Mouse (Mus musculus) hindbrain, embryonic 14.5 days (tissue): ENCODE data around the gene Bahcc1. TPM values are rescaled to one million over a fixed set of nuclear protein-coding genes. Genes with fewer than 3 reads are reported as not detected.

Source experiments
- ATAC-seq: fragments of 200-750 bp; cut with Nextera tagmentation; 2 replicates; pipeline ENCODE4 v1.8.0; 2017; ENCODE audit warnings: moderate number of reproducible peaks, mild to moderate bottlenecking, moderate TSS enrichment, moderate library complexity; ENCODE audit not compliant: low FRiP score
- DNase-seq: peaks from one replicate; pipeline ENCODE4 v3.0.0-alpha.2; 2015; ENCODE audit warnings: low spot score
- H3K27ac ChIP-seq: fragments of 300-500 bp; sonication (generic); 2 replicates; pipeline ENCODE4 v1.5.1; 2014; ENCODE audit warnings: mild to moderate bottlenecking, moderate library complexity
- H3K27me3 ChIP-seq: fragments of 300-500 bp; sonication (generic); 2 replicates; pipeline ENCODE4 v1.6.1; 2014; ENCODE audit warnings: mild to moderate bottlenecking, low read length, mixed read lengths; ENCODE audit not compliant: control insufficient read depth, insufficient read depth
- H3K36me3 ChIP-seq: fragments of 300-500 bp; sonication (generic); replicated peaks from 2 replicates; pipeline ENCODE4 v1.6.1; 2014; ENCODE audit not compliant: control insufficient read depth, insufficient read depth
- H3K4me1 ChIP-seq: fragments of 300-500 bp; sonication (generic); replicated peaks from 2 replicates; pipeline ENCODE4 v1.6.1; 2014; ENCODE audit warnings: antibody characterized with exemption, low read length, mixed read lengths; ENCODE audit not compliant: control insufficient read depth, insufficient read depth
- H3K4me2 ChIP-seq: fragments of 300-500 bp; sonication (generic); replicated peaks from 2 replicates; pipeline ENCODE4 v1.6.1; 2014; ENCODE audit warnings: mild to moderate bottlenecking, moderate library complexity
- H3K4me3 ChIP-seq: fragments of 300-500 bp; sonication (generic); replicated peaks from 2 replicates; pipeline ENCODE4 v1.5.1; 2014; ENCODE audit warnings: mild to moderate bottlenecking, low read length
- H3K9ac ChIP-seq: fragments of 300-500 bp; sonication (generic); 2 replicates; pipeline ENCODE4 v1.6.1; 2014
- H3K9me3 ChIP-seq: fragments of 300-500 bp; sonication (generic); 2 replicates; pipeline ENCODE4 v1.6.1; 2016; ENCODE audit warnings: low read length; ENCODE audit not compliant: control insufficient read depth
- WGBS: fragments of 180-500 bp; shearing (Covaris S2); extraction: QIAGEN DNeasy Blood & Tissue Kit; methylation state at CpG from one replicate; pipeline ENCODE4 v1.1.7; 2014; 5-methylcytosine and 5-hydroxymethylcytosine counted together
- polyA plus RNA-seq: library from polyadenylated mRNA; unstranded; fragments of >200 nt; fragmentation: Nextera tagmentation; extraction: Ambion mirVana; gene quantifications from 2 replicates; pipeline ENCODE4 v1.2.1, GENCODE M21; 2014

Gene Bahcc1
- polyA plus RNA-seq, 1 experiment from 2014 or later, result 16.3 TPM

GRCm38 (mm10) chr11:120264008-120264407 is 31.3 kb downstream of the Bahcc1 start:
- WGBS, result 41% methylated on average over 6 of the region's 6 CpGs
- H3K9ac ChIP-seq, result no peak overlapping the region

GRCm38 (mm10) chr11:120265458-120265857 is 32.7 kb downstream of the Bahcc1 start:
- 66% methylated on average over 5 of the region's 5 CpGs for WGBS
- DNase-seq (no peak), ATAC-seq (no peak)
- Histone ChIP-seq H3K4me3 (no peak overlapping the region), H3K27me3 (no peaks in the 10 kb centered on the region), H3K9me3 (no peaks in the 10 kb centered on the region), H3K9ac (no peak overlapping the region), H3K4me2 (no peak overlapping the region), H3K4me1 (peaks cover 64% of the 10 kb centered on the region), H3K36me3 (peaks cover 25% of the 10 kb centered on the region; the same call in 1 of the 2 replicates), H3K27ac (no peak overlapping the region)

More at GRCm38 (mm10) chr11:120264008-120264407, 31.3 kb downstream of the Bahcc1 start:
- H3K36me3 ChIP-seq, result peaks cover 11% of the 10 kb centered on the region; the same call in 1 of the 2 replicates
- no peaks in the 10 kb centered on the region for H3K27me3 ChIP-seq
- ATAC-seq (no peak), DNase-seq (no peak)
- H3K4me1 ChIP-seq, result peaks cover 72% of the 10 kb centered on the region
- H3K4me3 ChIP-seq, result no peak overlapping the region
- H3K9me3 ChIP-seq, result no peaks in the 10 kb centered on the region
- no peak overlapping the region for H3K4me2 ChIP-seq
- no peak overlapping the region for H3K27ac ChIP-seq

- H3K27ac ChIP-seq, result no peak overlapping the region
- no peak overlapping the region for H3K4me2 ChIP-seq
- DNase-seq, result no peak
- H3K27me3 ChIP-seq, result no peaks in the 10 kb centered on the region
- no peak for ATAC-seq
- no peak overlapping the region for H3K4me3 ChIP-seq
- H3K9ac ChIP-seq, result no peak overlapping the region
- H3K36me3 ChIP-seq, result peaks cover 33% of the 10 kb centered on the region
- H3K9me3 ChIP-seq, result no peaks in the 10 kb centered on the region
- H3K4me1 ChIP-seq, result peaks cover 58% of the 10 kb centered on the region
- 84% methylated on average over 14 of the region's 14 CpGs for WGBS
These were observed 33.6 kb downstream of the Bahcc1 start for GRCm38 (mm10) chr11:120266259-120266758.

- Histone ChIP-seq H3K27ac (no peak overlapping the region; the same call in 1 of the 2 replicates), H3K4me2 (no peak overlapping the region), H3K4me1 (peaks cover 49% of the 10 kb centered on the region), H3K9me3 (no peaks in the 10 kb centered on the region), H3K4me3 (no peak overlapping the region), H3K27me3 (no peaks in the 10 kb centered on the region), H3K36me3 (peaks cover 43% of the 10 kb centered on the region), H3K9ac (no peak overlapping the region)
- no peak for ATAC-seq
- WGBS, result 90% methylated on average over 2 of the region's 2 CpGs
- no peak for DNase-seq
These were observed 34.5 kb downstream of the Bahcc1 start for GRCm38 (mm10) chr11:120267274-120267673.

- Histone ChIP-seq H3K27me3 (no peaks in the 10 kb centered on the region), H3K4me1 (peaks cover 45% of the 10 kb centered on the region), H3K4me3 (no peak overlapping the region), H3K27ac (no peak overlapping the region; the same call in 1 of the 2 replicates), H3K9ac (no peak overlapping the region), H3K4me2 (no peak overlapping the region), H3K36me3 (peaks cover 47% of the 10 kb centered on the region), H3K9me3 (no peaks in the 10 kb centered on the region)
- 38% methylated on average over 3 of the region's 3 CpGs for WGBS
- ATAC-seq (no peak), DNase-seq (no peak)
These were observed 34.9 kb downstream of the Bahcc1 start for GRCm38 (mm10) chr11:120267676-120268075.

GRCm38 (mm10) chr11:120268195-120268967 is 35.6 kb downstream of the Bahcc1 start:
- Histone ChIP-seq H3K27me3 (no peaks in the 10 kb centered on the region), H3K4me1 (peaks cover 40% of the 10 kb centered on the region), H3K27ac (no peak overlapping the region; the same call in 1 of the 2 replicates), H3K9ac (no peak overlapping the region), H3K4me2 (no peak overlapping the region), H3K36me3 (peaks cover 54% of the 10 kb centered on the region), H3K9me3 (no peaks in the 10 kb centered on the region), H3K4me3 (no peak overlapping the region)
- ATAC-seq (no peak), DNase-seq (no peak)
- WGBS, result 47% methylated on average over 10 of the region's 10 CpGs

- Histone ChIP-seq H3K27ac (no peak overlapping the region), H3K4me1 (peaks cover 40% of the 10 kb centered on the region), H3K36me3 (peaks cover 60% of the 10 kb centered on the region), H3K9me3 (no peaks in the 10 kb centered on the region), H3K9ac (no peak overlapping the region), H3K4me3 (no peak overlapping the region), H3K27me3 (no peaks in the 10 kb centered on the region), H3K4me2 (no peak overlapping the region)
- ATAC-seq (no peak), DNase-seq (no peak)
- WGBS, result 80% methylated on average over 3 of the region's 3 CpGs
These were observed 36.3 kb downstream of the Bahcc1 start for GRCm38 (mm10) chr11:120269007-120269406.

GRCm38 (mm10) chr11:120269498-120270104 is 36.9 kb downstream of the Bahcc1 start:
- peaks cover 34% of the 10 kb centered on the region for H3K4me1 ChIP-seq
- peaks cover 66% of the 10 kb centered on the region for H3K36me3 ChIP-seq
- no peak overlapping the region for H3K4me3 ChIP-seq
- peak overlapping the region; percentile 35; the same call in 1 of the 2 replicates for H3K27ac ChIP-seq
- WGBS, result 43% methylated on average over 8 of the region's 8 CpGs
- ATAC-seq (peak; percentile 12; the same call in 1 of the 2 replicates), DNase-seq (no peak)
- H3K4me2 ChIP-seq, result no peak overlapping the region
- H3K9me3 ChIP-seq, result no peaks in the 10 kb centered on the region
- H3K9ac ChIP-seq, result no peak overlapping the region
- H3K27me3 ChIP-seq, result no peaks in the 10 kb centered on the region

- Histone ChIP-seq H3K4me1 (peaks cover 28% of the 10 kb centered on the region), H3K36me3 (peaks cover 91% of the 10 kb centered on the region), H3K27me3 (no peaks in the 10 kb centered on the region), H3K4me2 (no peak overlapping the region), H3K9ac (peak overlapping the region; percentile 39; the same call in 1 of the 2 replicates), H3K27ac (peak overlapping the region; percentile 80), H3K9me3 (no peaks in the 10 kb centered on the region), H3K4me3 (no peak overlapping the region)
- 68% methylated on average over 11 of the region's 11 CpGs for WGBS
- ATAC-seq (no peak), DNase-seq (no peak)
These were observed 46.6 kb downstream of the Bahcc1 start for GRCm38 (mm10) chr11:120279335-120279734.
